Mouse (Mus musculus) MEL-GATA-1-ER (cell line): ENCODE results near the gene Olfr918.

Experiments used
- DNase-seq: peaks from one replicate; pipeline ENCODE4 v3.0.0-alpha.2; 2012; ENCODE audit warnings: low read depth; ENCODE audit errors: extremely low read depth

Gene Olfr918

GRCm38 (mm10) chr9:38674501-38674900, at the start of gene Olfr918:
Gene Olfr918 (minus strand): TSS chr9:38674601.
- DNase-seq = no peak

- DNase-seq = peak; percentile 41
Observed at GRCm38 (mm10) chr9:38724044-38724443, 49.6 kb upstream of the Olfr918 start.

GRCm38 (mm10) chr9:38718927-38719441, 44.6 kb upstream of the Olfr918 start:
- DNase-seq = peak; percentile 11

- peak; percentile 77 for DNase-seq
Observed at GRCm38 (mm10) chr9:38718102-38718501, 43.7 kb upstream of the Olfr918 start, which contains the start of gene Vwa5a. Gene Vwa5a (plus strand): TSS chr9:38718268.

- peak; percentile 41 for DNase-seq
Observed at GRCm38 (mm10) chr9:38672887-38673286, 1.5 kb downstream of the Olfr918 start.

- no peak for DNase-seq
Observed at GRCm38 (mm10) chr9:38665742-38666141, 8.7 kb downstream of the Olfr918 start, which contains the start of gene Olfr917. Gene Olfr917 (minus strand): TSS chr9:38665842.

GRCm38 (mm10) chr9:38659775-38660174, 14.6 kb downstream of the Olfr918 start, which contains the start of gene Olfr916:
Gene Olfr916 (minus strand): TSS chr9:38659875.
- no peak for DNase-seq

GRCm38 (mm10) chr9:38632406-38632805, 42.0 kb downstream of the Olfr918 start:
- no peak for DNase-seq
